Mouse (Mus musculus) erythroblast, embryonic 14.5 days (primary cell): ENCODE measurements around the gene Htr1f.

Experiments used
- GATA1 ChIP-seq: IDR thresholded peaks from 2 replicates; pipeline ENCODE4 v1.6.1; 2012; ENCODE audit warnings: low read length, inconsistent platforms, mixed read lengths
- TAL1 ChIP-seq: IDR thresholded peaks from 3 replicates; pipeline ENCODE4 v1.6.1; 2012; ENCODE audit warnings: low read length, inconsistent platforms, mixed read lengths

DNA sequence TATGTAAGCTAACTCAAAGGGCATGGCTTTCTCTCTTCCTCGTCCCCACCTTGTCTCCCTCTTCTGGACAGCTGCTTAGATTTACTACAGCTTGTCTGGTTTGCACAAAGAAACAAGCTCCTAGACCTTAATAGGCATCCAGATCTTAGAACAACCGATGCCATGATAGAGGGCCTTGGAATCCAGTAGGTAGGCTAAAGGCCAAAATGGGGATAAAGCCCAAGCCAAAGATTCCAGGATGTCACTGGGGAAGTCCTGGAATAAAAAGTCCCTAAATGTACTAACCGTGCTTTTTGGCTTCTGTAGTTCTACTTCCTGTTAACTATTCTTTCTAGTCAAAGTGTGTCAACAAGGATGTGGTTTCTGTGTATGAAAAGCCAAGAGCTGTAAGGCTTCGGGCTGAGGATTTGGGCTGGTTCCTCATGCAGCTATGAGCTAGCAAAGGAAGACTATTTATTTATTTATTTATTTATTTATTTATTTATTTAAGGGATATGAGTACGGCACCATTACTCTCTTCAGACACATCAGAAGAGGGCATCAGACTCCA is 163.9 kb downstream of the Htr1f start:
- TF ChIP-seq GATA1, result no peak
- no peak for TF ChIP-seq TAL1
